Mouse (Mus musculus): ENCODE results near the gene Olfr119. TPM values are rescaled to one million over a fixed set of nuclear protein-coding genes. Genes with fewer than 3 reads are reported as not detected.
"Not testable (repeated sequence)": the region's sequence is repeated elsewhere in the genome, so short reads cannot be mapped to it uniquely, and the experiment has no call there.

Gene Olfr119
- total RNA-seq (2014; rRNA removed) (not detected in 2 replicates), polyA plus RNA-seq (2012; rRNA removed) (not detected in 2 replicates)

DNA sequence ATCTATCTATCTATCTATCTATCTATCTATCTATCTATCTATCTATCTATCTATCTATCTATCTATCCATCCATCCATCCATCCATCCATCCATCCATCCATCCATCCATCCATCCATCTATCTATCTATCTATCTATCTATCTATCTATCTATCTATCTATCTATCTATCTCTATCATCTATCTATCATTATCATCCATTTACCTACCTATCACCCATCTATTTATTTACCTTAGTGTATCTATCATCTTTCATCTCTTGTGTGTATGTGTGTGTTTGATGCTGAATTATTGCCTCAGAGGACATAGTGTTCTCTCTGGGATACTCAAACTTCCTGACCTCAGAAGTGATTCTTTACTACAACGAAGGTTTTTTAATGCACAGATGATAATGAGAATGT, at the start of gene Olfr119:
Gene Olfr119, plus strand, starts transcription at position 301 of the 400 bp plus-strand sequence.
- H3K27ac ChIP-seq (replicated peaks; ENCODE audit: insufficient read depth, low read depth, low read length); H3K27me3 ChIP-seq (ENCODE audit: control insufficient read depth, insufficient read depth, low read length); DNase-seq (ENCODE audit: extremely low read depth, low read depth, low spot score); H3K4me3 ChIP-seq (ENCODE audit: insufficient read depth, low read depth, low read length); H3K36me3 ChIP-seq (ENCODE audit: control insufficient read depth, insufficient read depth, low read length); H3K79me2 ChIP-seq (ENCODE audit: control insufficient read depth, insufficient read depth, low read length); H3K4me1 ChIP-seq (ENCODE audit: control insufficient read depth, insufficient read depth, low read length); H3K9ac ChIP-seq (ENCODE audit: low read depth, low read length): not testable (repeated sequence)
- 46% methylated on average over 1 of the region's 1 CpGs for WGBS

DNA sequence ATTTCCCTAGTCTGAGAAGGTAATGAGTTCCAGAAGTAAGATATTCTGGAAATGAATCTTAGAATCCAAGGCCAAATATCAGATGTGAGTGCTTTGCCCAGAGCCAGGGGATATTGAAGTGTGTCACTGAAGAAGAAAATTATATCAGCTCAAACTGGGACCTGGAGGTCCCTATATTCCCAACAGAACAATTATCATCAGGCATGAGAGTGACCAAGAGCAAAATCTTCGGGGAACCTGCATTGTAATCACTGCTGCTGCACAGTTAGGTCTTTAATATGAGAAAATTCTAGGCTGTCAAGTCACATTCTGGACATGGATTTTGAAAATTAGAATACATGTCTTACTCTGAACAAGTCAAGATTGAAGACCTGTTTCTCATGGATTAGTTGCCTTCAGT, 32.7 kb upstream of the Olfr119 start, which contains the start of gene Olfr117:
Gene Olfr117, minus strand, starts transcription at position 101 of the 400 bp plus-strand sequence.
- Histone ChIP-seq H3K4me1 (ENCODE audit: control insufficient read depth, insufficient read depth, low read length) (no peaks in the 10 kb centered on the region), H3K9ac (ENCODE audit: low read depth, low read length) (no peak within 1 kb of the TSS), H3K4me3 (ENCODE audit: insufficient read depth, low read depth, low read length) (no peak within 1 kb of the TSS), H3K36me3 (ENCODE audit: control insufficient read depth, insufficient read depth, low read length) (no peaks in the 10 kb centered on the region), H3K27ac (replicated peaks; ENCODE audit: insufficient read depth, low read depth, low read length) (no peak within 1 kb of the TSS), H3K79me2 (ENCODE audit: control insufficient read depth, insufficient read depth, low read length) (no peaks in the 10 kb centered on the region), H3K27me3 (ENCODE audit: control insufficient read depth, insufficient read depth, low read length) (no peaks in the 10 kb centered on the region)
- no peak for DNase-seq (ENCODE audit: extremely low read depth, low read depth, low spot score)
- WGBS = 48% methylated on average over 1 of the region's 1 CpGs
- TF ChIP-seq POLR2A (IDR thresholded peaks at IDR 0.05; ENCODE audit: extremely low read depth, insufficient read depth, low read length) (no peak), CTCF (IDR thresholded peaks at IDR 0.05; ENCODE audit: low read depth, low read length) (no peak)

- no peaks in the 10 kb centered on the region for H3K36me3 ChIP-seq (ENCODE audit: control insufficient read depth, insufficient read depth, low read length)
- DNase-seq (ENCODE audit: extremely low read depth, low read depth, low spot score) = no peak
- no peaks in the 10 kb centered on the region for H3K27me3 ChIP-seq (ENCODE audit: control insufficient read depth, insufficient read depth, low read length)
- H3K9ac ChIP-seq (ENCODE audit: low read depth, low read length) = no peak within 1 kb of the TSS
- WGBS = 40% methylated on average over 2 of the region's 2 CpGs
- H3K4me1 ChIP-seq (ENCODE audit: control insufficient read depth, insufficient read depth, low read length) = no peaks in the 10 kb centered on the region
- no peak within 1 kb of the TSS for H3K4me3 ChIP-seq (ENCODE audit: insufficient read depth, low read depth, low read length)
- TF ChIP-seq CTCF (IDR thresholded peaks at IDR 0.05; ENCODE audit: low read depth, low read length) (no peak), POLR2A (IDR thresholded peaks at IDR 0.05; ENCODE audit: extremely low read depth, insufficient read depth, low read length) (no peak)
- no peak within 1 kb of the TSS for H3K27ac ChIP-seq (replicated peaks; ENCODE audit: insufficient read depth, low read depth, low read length)
- H3K79me2 ChIP-seq (ENCODE audit: control insufficient read depth, insufficient read depth, low read length) = no peaks in the 10 kb centered on the region
Measured at GRCm38 (mm10) chr17:37666688-37667087, 29.7 kb upstream of the Olfr119 start, which contains the start of gene Olfr118. Olfr118 (plus strand) TSS chr17:37666988.

DNA sequence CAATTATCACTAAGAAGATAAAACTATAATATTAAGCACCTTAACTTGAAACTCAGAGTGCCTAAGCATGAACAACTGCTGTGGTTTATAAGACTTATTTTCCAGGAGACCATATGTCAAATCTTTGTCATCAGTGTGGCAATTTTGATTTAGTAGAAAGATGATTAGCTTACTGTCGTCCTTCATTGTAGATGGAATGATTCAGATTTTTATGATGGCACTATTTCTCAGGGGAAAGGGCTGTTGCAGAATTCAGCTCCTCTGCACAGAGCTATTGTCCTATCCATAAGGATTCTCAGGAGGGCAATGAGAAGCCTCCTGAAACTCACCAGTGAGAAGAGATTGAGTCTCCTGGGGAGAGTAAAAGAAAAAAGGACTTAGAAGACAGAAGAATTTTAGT, 25.1 kb downstream of the Olfr119 start, which contains the start of gene Olfr120:
Gene Olfr120, plus strand, starts transcription at position 301 of the 400 bp plus-strand sequence.
- Histone ChIP-seq H3K4me3 (ENCODE audit: insufficient read depth, low read depth, low read length) (no peak within 1 kb of the TSS), H3K4me1 (ENCODE audit: control insufficient read depth, insufficient read depth, low read length) (no peaks in the 10 kb centered on the region), H3K9ac (ENCODE audit: low read depth, low read length) (no peak within 1 kb of the TSS), H3K27me3 (ENCODE audit: control insufficient read depth, insufficient read depth, low read length) (no peaks in the 10 kb centered on the region), H3K79me2 (ENCODE audit: control insufficient read depth, insufficient read depth, low read length) (no peaks in the 10 kb centered on the region), H3K36me3 (ENCODE audit: control insufficient read depth, insufficient read depth, low read length) (no peaks in the 10 kb centered on the region), H3K27ac (replicated peaks; ENCODE audit: insufficient read depth, low read depth, low read length) (no peak within 1 kb of the TSS)
- TF ChIP-seq CTCF (IDR thresholded peaks at IDR 0.05; ENCODE audit: low read depth, low read length) = no peak
- no peak for TF ChIP-seq POLR2A (IDR thresholded peaks at IDR 0.05; ENCODE audit: extremely low read depth, insufficient read depth, low read length)
- DNase-seq (ENCODE audit: extremely low read depth, low read depth, low spot score) = no peak
- WGBS = 59% methylated on average over 1 of the region's 1 CpGs

DNA sequence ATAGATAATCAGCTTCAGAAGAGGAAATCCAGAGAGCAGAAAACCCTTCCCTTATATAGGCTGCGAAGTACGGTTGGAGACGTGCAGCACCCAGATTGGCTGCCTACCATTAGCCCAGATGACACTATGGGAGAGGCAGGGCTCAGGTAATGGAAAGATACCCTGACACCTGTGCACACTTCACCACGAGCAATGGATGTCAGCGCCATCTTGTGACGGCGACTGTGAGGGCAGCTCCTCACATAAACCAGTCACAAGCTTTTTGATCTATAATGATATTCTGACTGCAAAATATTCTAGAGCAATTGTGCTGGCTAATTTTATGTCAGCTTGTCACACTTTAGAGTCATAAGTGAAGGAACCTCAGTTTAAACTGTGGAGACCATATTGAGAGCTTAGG, 41.7 kb downstream of the Olfr119 start:
- 47% methylated on average over 7 of the region's 7 CpGs for WGBS

More for the DNA sequence above, 41.7 kb downstream of the Olfr119 start:
- no peaks in the 10 kb centered on the region for H3K79me2 ChIP-seq (ENCODE audit: control insufficient read depth, insufficient read depth, low read length)
- H3K27me3 ChIP-seq (ENCODE audit: control insufficient read depth, insufficient read depth, low read length) = no peaks in the 10 kb centered on the region
- no peak for TF ChIP-seq POLR2A (IDR thresholded peaks at IDR 0.05; ENCODE audit: extremely low read depth, insufficient read depth, low read length)
- H3K4me3 ChIP-seq (ENCODE audit: insufficient read depth, low read depth, low read length) = no peak overlapping the region
- no peak overlapping the region for H3K9ac ChIP-seq (ENCODE audit: low read depth, low read length)
- no peaks in the 10 kb centered on the region for H3K4me1 ChIP-seq (ENCODE audit: control insufficient read depth, insufficient read depth, low read length)
- H3K27ac ChIP-seq (replicated peaks; ENCODE audit: insufficient read depth, low read depth, low read length) = no peak overlapping the region
- no peaks in the 10 kb centered on the region for H3K36me3 ChIP-seq (ENCODE audit: control insufficient read depth, insufficient read depth, low read length)
- no peak for DNase-seq (ENCODE audit: extremely low read depth, low read depth, low spot score)

Other genes with a start within 250 kb of the Olfr119 start
- gene Olfr109, start 237.6 kb upstream of the Olfr119 start, total RNA-seq (2014; rRNA removed) = not detected in 2 replicates
- gene Olfr109, start 237.6 kb upstream of the Olfr119 start, polyA plus RNA-seq (2012; rRNA removed) = not detected in 2 replicates
- gene H2-M2, start 213.0 kb upstream of the Olfr119 start, total RNA-seq (2014; rRNA removed) = 0.18 and 0.54 TPM in 2 replicates
- not detected in 2 replicates for gene H2-M2, start 213.0 kb upstream of the Olfr119 start, polyA plus RNA-seq (2012; rRNA removed)
- not detected in 2 replicates for gene Olfr110, start 204.1 kb upstream of the Olfr119 start, total RNA-seq (2014; rRNA removed)
- gene Olfr110, start 204.1 kb upstream of the Olfr119 start, polyA plus RNA-seq (2012; rRNA removed) = not detected in 2 replicates
- not detected in 2 replicates for gene Olfr111, start 188.5 kb upstream of the Olfr119 start, total RNA-seq (2014; rRNA removed)
- not detected in 2 replicates for gene Olfr111, start 188.5 kb upstream of the Olfr119 start, polyA plus RNA-seq (2012; rRNA removed)
- gene Olfr112, start 127.1 kb upstream of the Olfr119 start, total RNA-seq (2014; rRNA removed) = not detected in 2 replicates
- gene Olfr112, start 127.1 kb upstream of the Olfr119 start, polyA plus RNA-seq (2012; rRNA removed) = not detected in 2 replicates
- gene Olfr113, start 118.9 kb upstream of the Olfr119 start, total RNA-seq (2014; rRNA removed) = not detected in 2 replicates
- not detected in 2 replicates for gene Olfr113, start 118.9 kb upstream of the Olfr119 start, polyA plus RNA-seq (2012; rRNA removed)
- not detected in 2 replicates for gene Olfr114, start 103.8 kb upstream of the Olfr119 start, total RNA-seq (2014; rRNA removed)
- not detected in 2 replicates for gene Olfr114, start 103.8 kb upstream of the Olfr119 start, polyA plus RNA-seq (2012; rRNA removed)
- not detected in 2 replicates for gene Olfr115, start 69.5 kb upstream of the Olfr119 start, total RNA-seq (2014; rRNA removed)
- not detected in 2 replicates for gene Olfr115, start 69.5 kb upstream of the Olfr119 start, polyA plus RNA-seq (2012; rRNA removed)
- not detected in 2 replicates for gene Olfr116, start 69.4 kb upstream of the Olfr119 start, total RNA-seq (2014; rRNA removed)
- not detected in 2 replicates for gene Olfr116, start 69.4 kb upstream of the Olfr119 start, polyA plus RNA-seq (2012; rRNA removed)
- not detected in 2 replicates for gene Olfr117, start 32.8 kb upstream of the Olfr119 start, total RNA-seq (2014; rRNA removed)
- not detected in 2 replicates for gene Olfr117, start 32.8 kb upstream of the Olfr119 start, polyA plus RNA-seq (2012; rRNA removed)
- gene Olfr118, start 29.6 kb upstream of the Olfr119 start, total RNA-seq (2014; rRNA removed) = not detected in 2 replicates
- gene Olfr118, start 29.6 kb upstream of the Olfr119 start, polyA plus RNA-seq (2012; rRNA removed) = not detected in 2 replicates
- not detected in 2 replicates for gene Olfr120, start 25.2 kb downstream of the Olfr119 start, total RNA-seq (2014; rRNA removed)
- gene Olfr120, start 25.2 kb downstream of the Olfr119 start, polyA plus RNA-seq (2012; rRNA removed) = not detected in 2 replicates
- gene Olfr121, start 52.3 kb downstream of the Olfr119 start, total RNA-seq (2014; rRNA removed) = not detected in 2 replicates
- gene Olfr121, start 52.3 kb downstream of the Olfr119 start, polyA plus RNA-seq (2012; rRNA removed) = not detected in 2 replicates
- gene Olfr122, start 72.0 kb downstream of the Olfr119 start, total RNA-seq (2014; rRNA removed) = not detected in 2 replicates
- not detected in 2 replicates for gene Olfr122, start 72.0 kb downstream of the Olfr119 start, polyA plus RNA-seq (2012; rRNA removed)
- not detected in 2 replicates for gene Olfr123, start 97.0 kb downstream of the Olfr119 start, total RNA-seq (2014; rRNA removed)
- gene Olfr123, start 97.0 kb downstream of the Olfr119 start, polyA plus RNA-seq (2012; rRNA removed) = not detected in 2 replicates
- not detected in 2 replicates for gene Olfr124, start 103.3 kb downstream of the Olfr119 start, total RNA-seq (2014; rRNA removed)
- gene Olfr124, start 103.3 kb downstream of the Olfr119 start, polyA plus RNA-seq (2012; rRNA removed) = not detected in 2 replicates
- gene Olfr125, start 136.4 kb downstream of the Olfr119 start, total RNA-seq (2014; rRNA removed) = not detected in 2 replicates
- gene Olfr125, start 136.4 kb downstream of the Olfr119 start, polyA plus RNA-seq (2012; rRNA removed) = not detected in 2 replicates
- not detected in 2 replicates for gene Olfr126, start 150.9 kb downstream of the Olfr119 start, total RNA-seq (2014; rRNA removed)
- gene Olfr126, start 150.9 kb downstream of the Olfr119 start, polyA plus RNA-seq (2012; rRNA removed) = not detected in 2 replicates
- not detected in 2 replicates for gene Olfr127, start 203.9 kb downstream of the Olfr119 start, total RNA-seq (2014; rRNA removed)
- gene Olfr127, start 203.9 kb downstream of the Olfr119 start, polyA plus RNA-seq (2012; rRNA removed) = not detected in 2 replicates
- gene Olfr128, start 224.0 kb downstream of the Olfr119 start, total RNA-seq (2014; rRNA removed) = not detected in 2 replicates
- not detected in 2 replicates for gene Olfr128, start 224.0 kb downstream of the Olfr119 start, polyA plus RNA-seq (2012; rRNA removed)